Mouse (Mus musculus) stomach, postnatal 0 days (tissue): ENCODE measurements around the gene Ttll3.

Experiments
- CTCF ChIP-seq: IDR thresholded peaks from 2 replicates; pipeline ENCODE4 v1.5.1; 2016; ENCODE audit warnings: antibody characterized with exemption, low read depth, mild to moderate bottlenecking, moderate library complexity
- EP300 ChIP-seq: optimal IDR thresholded peaks from 2 replicates; pipeline ENCODE3; 2016; ENCODE audit warnings: antibody characterized with exemption

DNA sequence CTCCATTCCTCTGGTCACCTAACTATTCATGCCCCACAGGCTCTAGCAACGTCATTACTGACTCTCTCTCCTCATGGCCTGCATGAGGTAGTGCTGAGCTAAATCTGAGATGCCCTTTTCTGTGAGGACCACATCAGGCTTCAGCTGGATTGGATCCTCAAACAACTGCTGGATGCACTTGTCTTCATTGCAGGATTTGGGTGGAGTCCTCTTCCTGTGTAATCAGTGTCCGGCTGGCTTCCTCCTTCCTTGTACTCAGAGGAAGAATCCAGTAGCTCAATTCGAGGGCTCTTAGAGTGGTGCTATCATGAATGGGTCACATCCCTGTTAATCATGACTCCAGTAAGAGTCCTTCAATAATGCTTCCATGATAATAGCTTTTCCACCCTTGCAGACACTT is 35.4 kb upstream of the Ttll3 start:
- no peak for TF ChIP-seq CTCF
- no peak for TF ChIP-seq EP300
